Mouse (Mus musculus) cerebellum, postnatal 14 days (tissue): ENCODE measurements around the gene Adamts17.

ENCODE experiments used
- DNase-seq, 2 experiments: peaks; one replicate each; pipeline ENCODE4 v3.0.0; 2021; ENCODE audit warnings: mixed read lengths in 2 of 2

Adamts17 gene

DNA sequence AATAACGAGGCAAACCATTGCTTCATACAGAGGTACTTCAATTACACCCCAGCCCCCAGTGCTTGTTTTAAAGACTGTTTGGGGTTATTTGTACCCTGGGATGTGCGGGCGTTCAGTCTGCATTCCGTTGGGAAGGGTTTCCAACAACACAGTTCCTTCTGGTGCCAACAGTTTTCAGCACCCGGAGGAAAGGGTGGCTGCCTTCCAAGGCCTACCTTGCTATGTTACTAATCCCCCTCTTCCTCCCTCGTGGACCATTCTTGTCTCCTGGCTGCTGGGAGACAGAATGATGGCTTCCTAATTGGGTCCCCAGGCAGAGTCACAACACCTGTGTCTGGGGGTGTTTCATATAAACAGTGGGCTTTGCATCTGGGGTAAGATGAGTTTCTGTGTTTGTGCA, 94.5 kb downstream of the Adamts17 start:
- DNase-seq: peak; percentile 50 to 60

DNA sequence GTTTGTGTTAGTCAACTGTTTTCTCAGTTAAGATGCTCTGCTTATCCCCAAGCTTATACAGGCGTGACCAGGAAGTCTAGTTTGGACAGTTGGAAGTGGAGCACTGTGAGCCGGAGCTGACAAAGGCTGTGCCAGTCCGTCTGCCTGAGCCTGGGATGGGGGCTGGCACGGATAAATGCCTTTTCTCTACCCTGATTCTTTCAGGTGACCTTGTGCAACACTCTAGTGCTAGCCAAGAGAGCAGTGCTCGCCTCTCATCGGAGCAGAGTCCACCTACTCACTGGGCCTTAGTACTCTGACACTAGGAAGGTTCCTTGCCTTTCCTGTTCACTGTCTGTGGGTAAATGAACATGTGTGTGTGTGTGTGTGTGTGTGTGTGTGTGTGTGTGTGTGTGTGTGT, 95.5 kb downstream of the Adamts17 start:
- DNase-seq: no peak

DNA sequence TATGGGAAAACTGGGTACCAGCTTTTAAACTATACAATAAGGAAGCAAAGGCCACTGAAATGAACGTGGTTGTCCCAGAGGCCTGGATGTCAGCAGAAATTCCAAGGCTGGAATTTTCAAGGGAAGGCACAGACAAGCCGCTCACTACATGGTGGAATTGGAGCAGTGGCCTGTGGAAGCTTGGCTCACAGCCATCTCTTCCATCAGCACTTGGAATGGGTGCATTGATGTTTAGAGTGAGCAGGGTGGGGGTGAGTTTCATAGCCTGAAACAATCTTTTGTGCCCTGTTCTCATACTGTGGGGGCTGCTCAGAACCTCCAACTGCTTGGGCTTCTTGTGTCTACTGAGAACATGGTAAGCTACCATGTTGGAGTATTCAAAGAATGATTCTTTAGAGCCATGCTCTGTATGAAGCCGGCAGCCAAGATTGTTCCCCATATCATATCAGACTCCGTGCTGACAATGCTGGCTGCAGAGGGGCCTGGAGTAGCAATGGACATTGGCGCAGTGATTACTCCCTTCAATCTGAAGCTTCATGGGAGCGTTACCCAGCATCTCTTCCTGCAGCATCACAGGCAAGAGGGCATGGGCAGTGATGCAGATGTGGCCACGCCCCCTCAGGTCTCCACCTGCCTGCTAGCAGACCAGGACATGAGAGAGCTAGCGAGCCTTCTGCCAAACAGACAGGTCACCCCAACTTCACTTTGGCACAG, 96.7 kb downstream of the Adamts17 start:
- peak; percentile 52 to 62 for DNase-seq

DNA sequence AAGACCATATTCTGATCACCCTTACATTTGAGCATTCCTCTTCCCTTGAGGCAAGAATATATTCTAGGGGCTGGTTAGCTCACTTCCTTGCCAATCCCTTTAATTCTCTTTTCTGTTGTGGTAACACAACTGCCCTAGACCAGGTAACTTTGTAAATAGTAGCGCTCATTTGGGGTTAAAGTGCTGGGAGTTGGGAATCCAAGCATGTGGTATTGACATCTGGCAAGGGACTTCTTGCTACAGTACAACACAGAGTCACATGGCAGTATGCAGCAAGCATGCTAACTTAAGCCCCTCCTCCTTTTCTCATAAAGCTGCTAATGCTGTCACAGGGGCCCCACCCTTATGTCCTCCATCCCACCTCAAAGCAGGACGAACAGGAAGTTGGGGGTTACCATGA, 97.4 kb downstream of the Adamts17 start:
- no peak for DNase-seq

DNA sequence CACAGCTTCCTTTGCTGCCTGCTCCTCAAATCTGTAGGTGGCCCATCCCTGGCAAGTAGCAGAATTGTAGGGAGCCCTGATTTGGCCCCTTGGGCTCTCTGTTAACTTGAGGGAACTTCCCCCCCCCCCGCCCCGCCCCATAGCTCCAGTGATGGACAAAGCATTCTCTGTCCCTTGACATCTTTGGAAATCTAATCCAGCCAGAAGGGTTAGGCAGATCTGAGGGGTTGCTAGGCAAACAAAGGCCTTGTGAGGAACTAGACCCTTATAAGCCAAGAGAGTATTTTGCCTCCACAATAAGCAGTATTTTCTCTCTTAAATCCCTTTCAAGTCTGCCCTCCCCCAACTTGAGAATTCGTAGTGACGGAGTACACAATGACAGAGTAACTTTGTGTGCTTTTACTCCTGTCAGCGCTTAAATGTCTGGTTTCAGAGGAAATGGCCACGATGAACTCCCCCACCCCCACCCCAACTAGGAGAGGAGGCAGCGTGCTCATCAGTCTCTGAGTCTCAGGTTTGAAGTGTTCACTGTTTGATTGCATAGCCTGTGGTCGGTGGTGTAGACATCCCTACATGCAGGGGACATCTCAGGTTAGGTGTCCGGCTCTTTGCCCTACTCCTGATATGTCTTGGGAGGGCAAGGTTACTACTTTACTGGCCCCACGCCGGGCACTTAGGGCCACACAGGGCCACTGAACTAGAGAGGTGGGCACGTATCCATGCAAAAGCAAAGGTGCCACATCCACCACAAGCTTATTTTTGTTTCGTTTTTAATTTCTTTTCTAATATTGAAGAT, 99.7 kb downstream of the Adamts17 start:
- DNase-seq: no peak

DNA sequence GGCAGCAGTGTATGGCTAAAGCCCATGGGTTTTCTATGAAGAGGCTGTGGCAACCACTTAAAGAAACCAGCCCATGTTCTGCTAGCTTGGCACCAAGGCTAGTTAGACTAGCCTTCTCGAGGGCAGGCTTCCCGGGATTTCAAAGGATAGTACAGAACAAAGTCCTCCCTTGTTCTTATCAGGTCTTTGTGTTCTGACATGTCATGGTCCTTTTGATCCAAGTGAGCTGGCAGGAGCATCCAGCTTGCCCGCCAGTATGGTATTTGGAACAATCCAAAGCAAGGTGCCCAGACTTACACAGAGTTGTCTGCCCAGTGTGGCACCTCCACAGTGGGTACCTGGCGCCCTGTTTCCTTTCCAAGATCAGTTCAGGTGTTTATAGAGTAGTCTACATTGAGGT, 101.2 kb downstream of the Adamts17 start:
- DNase-seq: no peak

DNA sequence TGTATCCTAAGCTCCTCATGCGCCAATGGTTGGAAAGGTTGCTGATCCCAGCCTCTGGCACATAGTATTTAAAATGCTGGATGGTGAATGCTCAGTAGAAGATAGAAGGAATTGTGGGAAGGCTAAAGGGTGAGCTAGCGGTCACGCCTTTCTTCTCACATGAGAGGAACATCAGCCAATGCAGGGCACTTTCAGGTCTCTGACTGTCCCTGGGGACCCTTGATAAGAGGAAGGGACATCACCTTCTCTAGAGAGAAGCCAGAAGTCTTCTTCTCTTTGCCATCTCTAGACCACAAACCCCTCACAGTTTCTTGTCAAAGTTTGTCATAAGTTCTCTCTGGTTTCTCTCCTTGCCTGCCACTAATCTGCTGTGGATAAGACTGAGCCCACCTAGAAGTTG, 109.5 kb downstream of the Adamts17 start:
- DNase-seq: no peak

DNA sequence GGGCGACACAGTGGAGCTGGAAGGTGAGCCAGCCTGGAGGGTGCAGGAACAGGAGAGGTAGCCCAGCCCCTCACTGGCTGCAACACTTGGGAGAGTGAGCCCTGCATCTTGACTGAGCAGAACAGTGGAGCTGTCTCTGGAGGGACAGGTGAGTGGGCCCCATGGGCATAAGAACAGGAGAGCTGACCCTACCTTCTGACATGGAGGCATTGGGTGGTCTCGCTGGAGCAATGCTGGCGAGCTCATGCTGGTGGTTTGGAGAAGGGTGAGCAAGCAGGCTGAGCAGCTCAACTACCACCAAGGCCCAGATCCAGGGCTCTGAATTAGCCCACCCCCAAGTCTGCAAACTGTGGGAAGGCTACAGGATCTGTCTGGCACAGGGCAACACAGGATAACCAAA, 113.4 kb downstream of the Adamts17 start:
- peak in 1 of 2 experiments; percentile 1 for DNase-seq

DNA sequence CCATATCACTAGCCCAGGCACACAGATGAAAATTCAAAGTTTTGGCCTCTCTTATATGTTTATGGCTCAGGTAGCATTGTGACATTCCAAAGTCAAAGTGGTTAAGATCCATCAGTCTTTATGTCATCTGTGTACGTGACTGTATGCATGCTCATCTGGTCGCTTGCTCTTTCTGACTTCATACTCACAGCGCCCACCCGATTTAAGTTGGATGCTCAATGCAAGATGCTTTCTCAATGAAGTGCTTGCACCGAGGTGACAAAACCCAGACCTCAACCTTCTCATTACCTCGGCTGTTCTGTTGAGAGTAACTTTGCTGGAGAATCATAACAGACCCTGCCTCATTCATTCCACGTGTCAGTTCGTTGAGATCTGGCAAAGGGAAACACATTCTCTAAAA, 114.5 kb downstream of the Adamts17 start:
- no peak for DNase-seq

DNA sequence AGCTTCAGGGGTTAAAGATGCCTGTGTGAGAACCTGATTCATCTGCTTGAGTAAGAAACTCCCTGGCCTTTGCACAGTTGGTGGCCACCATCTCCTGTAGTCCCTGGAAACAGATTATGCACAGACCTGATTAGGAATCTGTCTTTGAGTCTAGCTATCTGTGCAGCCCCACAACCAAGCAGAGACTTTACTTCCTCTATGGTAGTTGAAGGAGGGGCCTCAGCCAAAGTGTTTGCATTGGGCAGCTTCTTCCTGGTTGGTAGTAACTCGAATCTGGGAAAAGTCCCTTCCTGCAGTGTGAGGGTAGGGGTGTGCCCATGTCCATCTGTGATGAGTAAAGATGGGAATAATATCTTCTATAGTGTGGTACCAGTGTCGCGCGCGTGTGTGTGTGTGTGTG, 115.2 kb downstream of the Adamts17 start:
- DNase-seq: peak in 1 of 2 experiments; percentile 1

DNA sequence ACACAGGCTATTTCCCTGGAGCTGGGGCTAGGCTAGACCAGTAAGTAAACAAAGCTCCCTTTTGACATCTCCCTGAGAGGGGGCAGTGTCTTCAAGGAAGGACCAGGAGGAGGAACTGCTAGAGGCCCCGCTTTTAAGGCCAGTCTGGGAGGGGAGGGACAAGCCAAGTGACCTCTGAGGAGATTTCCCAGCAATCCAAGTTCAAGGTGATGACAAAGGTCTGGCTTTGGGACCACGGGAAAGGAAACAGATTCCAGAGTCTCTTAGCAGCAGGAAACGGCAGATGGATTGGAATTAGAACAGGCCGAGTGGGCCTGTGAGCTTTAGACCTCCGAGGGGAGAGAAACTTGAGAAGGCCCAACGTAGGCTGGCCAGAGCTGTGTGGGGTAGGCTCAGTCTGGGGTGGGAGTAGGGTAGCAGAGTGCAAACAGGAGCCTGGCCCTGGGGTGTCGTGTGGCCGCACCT, 116.0 kb downstream of the Adamts17 start:
- DNase-seq: no peak

DNA sequence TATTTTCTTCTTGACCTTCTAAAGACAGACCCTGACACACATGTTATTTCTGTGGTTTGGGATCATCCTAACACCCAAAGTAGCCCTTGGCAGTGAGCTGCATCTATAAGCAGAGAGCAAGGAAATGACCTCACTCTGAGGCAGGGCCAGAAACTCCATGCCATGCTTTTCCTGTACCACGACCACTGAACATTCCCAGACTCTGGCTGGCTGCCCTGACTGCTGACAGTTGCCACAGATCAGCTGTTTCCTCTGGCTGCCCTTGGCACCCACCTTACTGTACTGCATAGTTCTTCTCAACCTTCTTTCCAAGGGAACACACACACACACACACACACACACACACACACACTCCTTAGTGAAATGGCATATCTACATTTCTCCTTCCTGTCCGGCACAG, 116.4 kb downstream of the Adamts17 start:
- DNase-seq: peak; percentile 59 to 78

DNA sequence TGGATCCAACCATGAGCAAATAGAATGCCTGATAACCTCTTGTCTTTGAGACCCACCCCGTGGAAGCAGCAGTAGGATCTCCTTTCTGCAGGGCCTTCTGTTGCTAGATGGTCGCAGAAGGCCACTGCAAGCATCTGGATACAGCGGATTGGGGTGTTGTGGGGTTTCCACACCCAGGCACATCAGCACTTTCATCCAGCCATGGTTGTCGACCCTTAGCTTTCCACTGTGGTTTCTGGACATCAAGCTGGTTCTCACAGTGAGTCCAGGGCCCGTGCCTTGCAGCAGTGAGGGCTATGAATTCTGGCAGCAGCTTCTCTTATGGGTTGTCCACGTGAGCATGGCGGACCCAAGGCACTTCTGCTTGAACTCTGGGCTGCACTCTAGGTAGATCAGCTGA, 118.2 kb downstream of the Adamts17 start:
- no peak for DNase-seq

DNA sequence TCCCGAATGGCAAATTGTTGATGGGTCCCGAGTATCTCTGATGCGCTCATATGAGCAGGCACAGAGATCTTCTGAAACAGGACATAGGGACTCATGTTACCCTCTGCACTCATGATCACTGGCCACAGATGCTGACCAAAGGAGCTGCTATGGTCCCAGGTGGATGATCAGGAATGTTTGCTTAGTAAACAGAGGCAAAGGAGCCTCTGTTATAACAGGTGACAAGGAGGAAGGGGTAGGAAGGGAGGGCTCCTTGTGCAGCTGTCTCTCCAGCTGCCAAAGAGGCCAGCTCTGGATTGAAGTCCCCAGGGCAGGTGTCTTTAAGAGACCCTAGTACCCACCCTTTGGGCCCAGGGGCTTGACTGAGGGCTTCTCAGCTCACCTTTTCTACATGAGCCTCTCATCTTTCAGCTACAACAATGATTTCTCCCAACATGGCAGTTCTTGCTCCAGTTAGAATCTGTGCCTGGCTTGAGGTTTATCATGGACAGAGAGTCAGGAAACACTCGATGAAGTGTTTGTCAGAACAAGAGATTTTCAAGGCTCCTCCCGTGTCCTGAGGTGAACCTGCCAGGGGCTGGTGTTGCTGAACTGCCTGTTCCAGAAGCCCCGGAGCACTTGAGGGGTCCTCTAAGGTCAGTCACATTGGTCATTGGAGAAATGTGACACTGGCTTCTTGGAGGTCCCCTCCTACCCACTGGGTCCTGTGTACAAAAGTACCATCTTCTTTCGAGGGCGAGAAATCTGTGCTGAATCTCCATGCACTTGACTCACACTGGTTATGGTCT, 120.9 kb downstream of the Adamts17 start:
- no peak for DNase-seq

DNA sequence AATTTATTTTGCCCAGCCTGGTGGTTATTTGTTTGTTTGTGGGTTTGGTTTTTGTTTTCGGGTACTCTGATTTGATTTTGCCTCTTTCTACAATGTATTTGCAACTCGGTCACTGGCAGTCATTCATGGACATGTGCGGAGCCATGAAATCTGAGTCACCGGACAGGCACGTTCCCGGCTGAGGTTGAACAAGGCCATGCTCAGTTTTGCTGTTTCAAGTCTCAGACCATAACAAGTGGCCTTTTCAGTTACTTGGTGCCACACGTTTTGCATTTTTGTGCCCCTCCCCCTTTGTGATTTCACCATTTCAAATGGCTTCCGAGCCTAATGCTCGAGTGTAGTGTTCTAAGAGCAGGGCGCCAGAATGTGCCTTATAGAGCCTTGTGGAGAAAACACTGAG, 123.2 kb downstream of the Adamts17 start:
- no peak for DNase-seq

DNA sequence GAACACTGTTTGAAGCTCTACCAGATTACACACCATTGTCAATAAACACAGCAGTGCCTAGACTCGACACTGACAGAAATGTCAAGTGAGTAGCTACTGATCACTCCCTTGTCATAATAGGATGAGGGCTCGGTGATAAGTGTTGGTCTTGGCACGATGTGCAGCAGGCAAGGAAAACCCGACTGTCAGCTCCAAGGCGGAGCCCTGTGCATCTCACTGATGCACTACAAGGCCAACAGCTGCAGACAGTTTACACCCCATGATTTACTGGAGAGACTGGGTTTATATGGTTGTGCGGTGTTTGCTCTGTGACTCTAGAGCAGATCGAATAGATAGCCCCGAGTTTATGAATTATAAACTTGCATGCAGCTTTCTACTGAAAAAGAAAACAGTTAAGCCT, 124.0 kb downstream of the Adamts17 start:
- no peak for DNase-seq

DNA sequence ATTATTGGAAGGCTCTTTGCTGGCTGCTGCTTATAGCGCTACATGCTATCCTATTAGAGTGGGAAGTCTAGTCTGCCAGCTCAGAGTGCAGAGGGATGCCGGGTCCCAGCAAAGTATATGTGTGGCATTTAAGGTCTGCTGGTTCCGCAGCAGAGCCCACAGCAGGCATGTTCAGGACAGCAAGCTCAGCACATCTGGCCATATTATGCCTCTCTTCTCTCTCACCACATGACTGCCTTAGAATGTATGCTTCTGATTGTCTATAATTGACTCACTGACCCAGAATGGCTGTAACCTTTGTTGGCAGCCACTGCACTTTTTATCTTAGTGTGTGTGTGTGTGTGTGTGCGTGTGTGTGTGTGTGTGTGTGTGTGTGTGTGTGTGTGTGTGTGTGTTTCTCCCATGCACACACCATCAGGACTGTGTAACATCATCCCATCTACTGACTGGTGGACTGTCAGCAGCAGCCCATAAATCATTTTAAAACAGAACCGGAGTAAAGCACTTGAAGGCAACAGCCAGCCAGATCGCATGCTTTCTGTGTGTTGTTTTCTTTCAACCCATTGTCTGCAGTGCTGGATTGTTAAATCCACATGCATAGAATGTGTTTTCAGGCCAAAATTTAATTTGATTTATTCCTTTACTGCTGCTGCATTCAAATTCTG, 127.1 kb downstream of the Adamts17 start:
- DNase-seq: no peak

DNA sequence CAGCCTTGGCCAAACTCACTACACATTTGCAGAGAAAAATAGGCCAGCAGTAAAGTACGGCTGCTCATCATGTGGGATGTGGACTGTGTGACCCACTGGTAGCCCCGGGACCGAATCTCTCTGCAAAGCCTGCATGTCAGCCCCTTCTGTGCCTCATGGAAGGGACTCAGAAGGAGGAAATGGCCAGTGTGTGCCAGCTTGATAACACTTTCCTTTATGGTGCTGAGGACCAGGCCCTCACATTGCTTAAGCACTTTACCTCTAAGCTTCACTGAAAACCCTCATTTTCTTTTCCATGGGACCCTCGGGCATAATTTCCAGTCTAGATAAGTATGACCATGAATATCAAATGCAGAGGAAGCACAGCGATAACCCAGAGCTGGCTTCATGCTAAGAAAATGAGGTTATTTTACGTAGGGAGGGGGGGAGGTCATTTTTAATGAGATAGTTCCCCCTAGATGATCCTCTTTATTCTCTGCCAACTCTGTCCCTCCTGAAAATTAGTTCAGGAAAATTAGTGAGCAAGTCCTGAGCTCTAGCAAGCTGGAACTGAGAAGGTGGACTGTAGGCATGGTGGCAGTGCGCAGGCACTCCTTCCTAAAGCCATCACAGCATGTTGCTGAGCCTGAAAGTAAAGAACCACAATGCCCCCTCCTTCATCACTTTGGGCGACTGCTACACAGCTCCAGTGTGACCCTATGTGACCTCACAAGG, 127.8 kb downstream of the Adamts17 start:
- no peak for DNase-seq

DNA sequence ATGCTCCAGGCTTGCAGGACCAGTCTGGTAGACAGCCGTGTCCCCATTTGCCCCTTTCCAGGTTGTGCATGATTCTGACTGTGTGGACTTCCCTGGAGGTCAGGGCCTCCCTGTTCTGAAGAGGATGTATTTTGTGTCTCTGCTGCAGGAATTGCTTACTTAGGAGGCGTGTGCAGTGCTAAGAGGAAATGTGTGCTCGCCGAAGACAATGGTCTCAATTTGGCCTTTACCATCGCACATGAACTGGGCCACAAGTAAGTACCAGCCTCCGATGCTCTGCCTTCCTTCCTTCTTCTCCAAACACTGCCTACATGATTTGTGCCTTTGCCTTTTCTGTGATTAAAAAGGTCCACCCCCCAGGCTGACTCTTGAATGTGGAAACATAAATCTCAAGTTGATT, 129.1 kb downstream of the Adamts17 start:
- DNase-seq: no peak

DNA sequence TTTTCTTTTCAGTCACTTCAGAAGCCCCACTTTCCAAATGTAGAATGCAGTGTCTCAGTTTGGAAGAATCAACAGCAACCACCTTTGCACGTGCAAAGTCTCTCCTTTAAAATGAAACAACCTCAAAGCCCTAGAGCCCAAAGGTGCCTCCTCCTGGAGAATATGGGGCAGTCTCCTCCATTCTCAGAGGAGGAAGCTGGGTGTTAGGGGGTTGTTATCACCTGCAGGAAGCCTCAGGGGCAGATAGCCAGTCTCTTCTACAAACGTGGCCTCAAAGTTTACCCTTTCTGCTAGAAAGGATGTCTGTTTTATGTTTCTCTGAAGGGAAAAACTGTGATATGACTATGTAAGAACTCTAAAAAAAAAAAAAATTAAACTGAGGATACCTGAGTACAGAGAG, 129.7 kb downstream of the Adamts17 start:
- no peak for DNase-seq

DNA sequence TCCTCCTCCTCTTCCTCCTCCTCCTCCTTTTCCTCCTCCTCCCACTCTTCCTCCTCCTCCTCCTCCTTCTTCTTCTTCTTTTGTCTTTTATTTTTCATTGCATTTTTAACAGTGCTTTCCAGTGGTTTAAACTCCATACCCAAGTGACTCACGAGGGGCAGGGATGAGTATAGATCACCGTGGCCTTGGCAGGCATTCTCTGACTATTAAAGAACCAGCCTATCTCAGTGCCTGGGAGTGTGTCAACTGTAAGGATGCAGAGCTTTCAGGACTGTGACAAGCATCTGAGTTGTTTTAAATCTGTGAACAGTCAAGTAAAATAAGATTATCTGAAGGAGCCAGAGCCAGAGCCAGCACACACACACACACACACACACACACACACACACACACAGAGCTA, 130.7 kb downstream of the Adamts17 start:
- no peak for DNase-seq

DNA sequence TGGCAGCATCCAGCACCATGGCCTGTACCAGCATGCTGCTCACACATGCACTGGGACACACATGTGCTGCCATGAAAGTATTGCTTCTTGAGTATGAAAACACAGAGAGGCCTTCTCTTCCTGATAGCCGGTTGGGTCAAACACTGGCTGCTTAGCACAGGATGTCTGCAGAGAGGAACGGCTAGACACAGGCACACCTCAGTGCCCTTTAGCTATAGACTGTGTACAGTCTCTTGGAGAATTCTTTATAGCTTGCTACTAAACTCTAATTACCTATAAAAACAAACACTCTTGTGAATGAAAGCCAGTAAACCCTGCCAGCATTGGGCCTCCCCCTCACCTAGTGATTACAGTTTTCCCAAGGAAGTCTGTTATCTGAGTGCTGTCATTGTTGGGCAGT, 131.4 kb downstream of the Adamts17 start:
- no peak for DNase-seq
